Mouse (Mus musculus) adrenal gland, postnatal 14 days (tissue): Measurements from ENCODE around the gene Slc4a5. TPM values are rescaled to one million over a fixed set of nuclear protein-coding genes. Genes with fewer than 3 reads are reported as not detected.

Source experiments
- DNase-seq: peaks from one replicate; pipeline ENCODE4 v3.0.0; 2021; ENCODE audit warnings: mixed read lengths
- total RNA-seq: library from RNA; stranded (reverse); gene quantifications from 2 replicates; pipeline ENCODE4 v1.2.3, GENCODE M21; 2021

The Slc4a5 gene
- total RNA-seq, 1 experiment from 2014 or later = 0.30 TPM

GRCm38 (mm10) chr6:83351490-83352160 is 132.0 kb downstream of the Slc4a5 start:
- no peak for DNase-seq

GRCm38 (mm10) chr6:83352666-83353410 is 133.2 kb downstream of the Slc4a5 start:
- DNase-seq = no peak

Other genes with a start within 250 kb of the Slc4a5 start
- 8.3 and 13.0 TPM in 2 replicates for gene Dok1, start 186.4 kb upstream of the Slc4a5 start, total RNA-seq
- 2.8 and 4.1 TPM in 2 replicates for gene Loxl3, start 185.7 kb upstream of the Slc4a5 start, total RNA-seq
- 164 and 190 TPM in 2 replicates for gene Aup1, start 165.3 kb upstream of the Slc4a5 start, total RNA-seq
- 50.7 and 59.3 TPM in 2 replicates for gene Htra2, start 164.6 kb upstream of the Slc4a5 start, total RNA-seq
- 2.8 TPM in 2 replicates for gene Dqx1, start 162.0 kb upstream of the Slc4a5 start, total RNA-seq
- 9.4 and 10.4 TPM in 2 replicates for gene Tlx2, start 149.5 kb upstream of the Slc4a5 start, total RNA-seq
- 29.2 and 39.8 TPM in 2 replicates for gene Pcgf1, start 142.0 kb upstream of the Slc4a5 start, total RNA-seq
- 6.4 and 9.0 TPM in 2 replicates for gene Lbx2, start 133.5 kb upstream of the Slc4a5 start, total RNA-seq
- 3.1 and 6.0 TPM in 2 replicates for gene Ccdc142, start 118.2 kb upstream of the Slc4a5 start, total RNA-seq
- 4.1 and 5.3 TPM in 2 replicates for gene Gm42688, start 118.2 kb upstream of the Slc4a5 start, total RNA-seq
- gene Mrpl53, start 110.8 kb upstream of the Slc4a5 start, total RNA-seq = 114 and 119 TPM in 2 replicates
- gene Mogs, start 104.3 kb upstream of the Slc4a5 start, total RNA-seq = 51.1 and 56.5 TPM in 2 replicates
- gene Wbp1, start 98.3 kb upstream of the Slc4a5 start, total RNA-seq = 64.5 and 69.3 TPM in 2 replicates
- 19.3 and 22.5 TPM in 2 replicates for gene Ino80b, start 94.4 kb upstream of the Slc4a5 start, total RNA-seq
- 9.1 and 13.6 TPM in 2 replicates for gene Rtkn, start 84.4 kb upstream of the Slc4a5 start, total RNA-seq
- 1.5 and 2.9 TPM in 2 replicates for gene Wdr54, start 63.4 kb upstream of the Slc4a5 start, total RNA-seq
- 0.33 and 0.34 TPM in 2 replicates for gene 1700003E16Rik, start 63.4 kb upstream of the Slc4a5 start, total RNA-seq
- gene Dctn1, start 53.9 kb upstream of the Slc4a5 start, total RNA-seq = 102 and 126 TPM in 2 replicates
- gene Mthfd2, start 106.1 kb downstream of the Slc4a5 start, total RNA-seq = 21.1 and 24.1 TPM in 2 replicates
- 75.9 and 79.9 TPM in 2 replicates for gene Mob1a, start 106.2 kb downstream of the Slc4a5 start, total RNA-seq
- 261 TPM in 2 replicates for gene Bola3, start 129.3 kb downstream of the Slc4a5 start, total RNA-seq
- 49.9 and 61.8 TPM in 2 replicates for gene Tet3, start 239.3 kb downstream of the Slc4a5 start, total RNA-seq